Mouse (Mus musculus) brain, adult 2 months (tissue): ENCODE measurements around the gene Epha10.

Experiments used
- DNase-seq: peaks from one replicate; pipeline ENCODE4 v3.0.0; 2011; ENCODE audit warnings: low read depth, low spot score

The Epha10 gene

GRCm38 (mm10) chr4:124880599-124880998, at the start of gene Epha10:
Gene Epha10 (plus strand): TSS chr4:124880899.
- DNase-seq, result no peak

GRCm38 (mm10) chr4:124832796-124833195, 47.9 kb upstream of the Epha10 start:
- no peak for DNase-seq

GRCm38 (mm10) chr4:124838035-124838700, 42.5 kb upstream of the Epha10 start:
- DNase-seq, result no peak

- DNase-seq, result no peak
Observed at GRCm38 (mm10) chr4:124840998-124841397, 39.7 kb upstream of the Epha10 start.

- DNase-seq, result peak; percentile 53
Observed at GRCm38 (mm10) chr4:124843493-124843892, 37.2 kb upstream of the Epha10 start.

GRCm38 (mm10) chr4:124847573-124847972, 33.1 kb upstream of the Epha10 start:
- DNase-seq, result peak; percentile 89

GRCm38 (mm10) chr4:124849631-124850260, 31.0 kb upstream of the Epha10 start:
- peak; percentile 90 for DNase-seq

- peak; percentile 98 for DNase-seq
Observed at GRCm38 (mm10) chr4:124850261-124850913, 30.3 kb upstream of the Epha10 start, which contains the start of gene Yrdc. Gene Yrdc (plus strand): TSS chr4:124850679.

GRCm38 (mm10) chr4:124850933-124851658, 29.6 kb upstream of the Epha10 start, which contains the start of gene 1110065P20Rik:
Gene 1110065P20Rik (minus strand): TSS chr4:124851196.
- peak; percentile 86 for DNase-seq

- DNase-seq, result peak; percentile 67
Observed at GRCm38 (mm10) chr4:124856294-124856693, 24.4 kb upstream of the Epha10 start.

- DNase-seq, result no peak
Observed at GRCm38 (mm10) chr4:124858370-124858769, 22.3 kb upstream of the Epha10 start.

GRCm38 (mm10) chr4:124860446-124860845, 20.3 kb upstream of the Epha10 start:
- DNase-seq, result peak; percentile 41

GRCm38 (mm10) chr4:124861283-124862188, 19.2 kb upstream of the Epha10 start, which contains the start of gene Maneal:
Gene Maneal (minus strand): TSS chr4:124862171.
- peak; percentile 42 for DNase-seq

- DNase-seq, result no peak
Observed at GRCm38 (mm10) chr4:124872719-124873118, 8.0 kb upstream of the Epha10 start.

GRCm38 (mm10) chr4:124881341-124881908, 726 bp downstream of the Epha10 start:
- peak; percentile 91 for DNase-seq

- DNase-seq, result peak; percentile 50
Observed at GRCm38 (mm10) chr4:124882151-124882729, 1.5 kb downstream of the Epha10 start.

GRCm38 (mm10) chr4:124888702-124889101, 8.0 kb downstream of the Epha10 start:
- DNase-seq, result peak; percentile 73

- DNase-seq, result peak; percentile 53
Observed at GRCm38 (mm10) chr4:124889935-124890334, 9.2 kb downstream of the Epha10 start.

GRCm38 (mm10) chr4:124890831-124891230, 10.1 kb downstream of the Epha10 start:
- peak; percentile 71 for DNase-seq

GRCm38 (mm10) chr4:124893769-124894168, 13.1 kb downstream of the Epha10 start:
- DNase-seq, result peak; percentile 31
